Mouse (Mus musculus) myocyte (in vitro differentiated cells): Measurements from ENCODE around the gene Nipbl.

ENCODE experiments used
- E2F4 ChIP-seq: IDR thresholded peaks from one replicate; pipeline ENCODE4 v1.6.1; 2011; ENCODE audit warnings: mild to moderate bottlenecking, control low read depth, moderate library complexity; ENCODE audit not compliant: insufficient read depth
- POLR2A ChIP-seq: IDR thresholded peaks from one replicate; pipeline ENCODE4 v1.6.1; 2011; ENCODE audit warnings: low read depth, mild to moderate bottlenecking, control low read depth, moderate library complexity; ENCODE audit not compliant: insufficient read length
- USF1 ChIP-seq: IDR thresholded peaks from one replicate; pipeline ENCODE4 v1.6.1; 2011; ENCODE audit warnings: low read depth, mild to moderate bottlenecking, control low read depth, moderate library complexity

DNA sequence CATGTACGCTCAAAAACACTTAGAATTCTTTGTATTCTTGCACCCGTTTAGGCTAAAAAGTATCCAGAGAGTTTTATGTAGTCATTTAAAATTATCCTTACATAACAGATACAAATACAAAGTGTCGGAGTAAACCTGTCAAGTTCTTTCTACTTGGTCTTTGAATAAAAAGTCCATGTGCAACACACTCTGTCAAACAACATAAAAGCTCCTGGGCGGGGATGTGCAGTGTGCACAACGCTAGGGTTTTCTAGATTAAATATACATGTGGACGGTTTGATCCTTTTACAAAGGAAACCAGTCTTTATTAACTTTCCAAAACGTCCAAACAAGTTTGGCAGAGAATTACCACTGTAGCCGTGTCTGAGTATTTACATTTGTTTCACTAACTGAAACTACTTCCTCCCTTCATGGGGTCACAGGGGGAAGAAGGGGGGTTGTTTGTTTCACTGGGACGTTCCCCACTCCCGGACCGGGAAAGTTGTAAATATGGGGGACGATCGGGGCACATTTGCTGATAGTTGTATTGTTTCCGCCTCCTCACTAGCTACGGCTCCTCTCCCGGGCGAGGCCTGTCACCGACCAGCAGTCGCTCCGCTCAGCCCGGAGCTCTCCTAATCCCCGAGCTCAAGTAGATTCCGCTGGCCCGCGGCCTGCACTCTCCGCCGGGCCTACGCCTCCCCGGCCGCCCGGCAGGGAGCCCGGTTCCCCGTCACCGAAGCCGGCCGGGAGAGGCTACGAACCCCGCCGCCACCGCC is 916 bp downstream of the Nipbl start:
- TF ChIP-seq USF1 (no peak), POLR2A (peak; percentile 12), E2F4 (no peak)
